Mouse (Mus musculus): ENCODE data around the gene Arpp21. TPM values are rescaled to one million over a fixed set of nuclear protein-coding genes. Genes with fewer than 3 reads are reported as not detected.

Gene Arpp21
- polyA plus RNA-seq, 1 experiment from 2014 or later: 32.7 TPM

- ATAC-seq (ENCODE audit: low read depth) (no peak), DNase-seq (ENCODE audit: low spot score) (no peak)
- H3K9ac ChIP-seq (ENCODE audit: low read depth, low read length): no peak overlapping the region
- H3K9me3 ChIP-seq (ENCODE audit: control insufficient read depth, low read length): no peaks in the 10 kb centered on the region
- H3K4me3 ChIP-seq (ENCODE audit: low read depth, low read length): no peak overlapping the region
- H3K27ac ChIP-seq (replicated peaks; ENCODE audit: low read depth, low read length): no peak overlapping the region
- H3K4me2 ChIP-seq (ENCODE audit: low read depth, low read length): no peak overlapping the region
- no peaks in the 10 kb centered on the region for H3K36me3 ChIP-seq (ENCODE audit: control insufficient read depth, insufficient read depth, low read length)
- WGBS: 80% methylated on average over 5 of the region's 5 CpGs
- no peaks in the 10 kb centered on the region for H3K27me3 ChIP-seq (replicated peaks; ENCODE audit: control insufficient read depth, insufficient read depth, low read length)
- H3K4me1 ChIP-seq (ENCODE audit: control insufficient read depth, insufficient read depth, low read length): no peaks in the 10 kb centered on the region
Observed at GRCm38 (mm10) chr9:112095708-112096107, 140.0 kb downstream of the Arpp21 start.

GRCm38 (mm10) chr9:112095198-112095597 lies 140.5 kb downstream of the Arpp21 start:
- 85% methylated on average over 2 of the region's 2 CpGs for WGBS
- H3K36me3 ChIP-seq (ENCODE audit: control insufficient read depth, insufficient read depth, low read length): no peaks in the 10 kb centered on the region
- H3K27me3 ChIP-seq (replicated peaks; ENCODE audit: control insufficient read depth, insufficient read depth, low read length): no peaks in the 10 kb centered on the region
- no peak overlapping the region for H3K4me3 ChIP-seq (ENCODE audit: low read depth, low read length)
- no peak overlapping the region for H3K27ac ChIP-seq (replicated peaks; ENCODE audit: low read depth, low read length)
- H3K9me3 ChIP-seq (ENCODE audit: control insufficient read depth, low read length): no peaks in the 10 kb centered on the region
- no peak for ATAC-seq (ENCODE audit: low read depth)
- no peak for DNase-seq (ENCODE audit: low spot score)
- no peak overlapping the region for H3K9ac ChIP-seq (ENCODE audit: low read depth, low read length)
- no peaks in the 10 kb centered on the region for H3K4me1 ChIP-seq (ENCODE audit: control insufficient read depth, insufficient read depth, low read length)
- H3K4me2 ChIP-seq (ENCODE audit: low read depth, low read length): no peak overlapping the region

- H3K27ac ChIP-seq (replicated peaks; ENCODE audit: low read depth, low read length): no peak overlapping the region
- no peaks in the 10 kb centered on the region for H3K36me3 ChIP-seq (ENCODE audit: control insufficient read depth, insufficient read depth, low read length)
- no peaks in the 10 kb centered on the region for H3K4me1 ChIP-seq (ENCODE audit: control insufficient read depth, insufficient read depth, low read length)
- H3K9ac ChIP-seq (ENCODE audit: low read depth, low read length): no peak overlapping the region
- no peak overlapping the region for H3K4me2 ChIP-seq (ENCODE audit: low read depth, low read length)
- DNase-seq (ENCODE audit: low spot score) (no peak), ATAC-seq (ENCODE audit: low read depth) (no peak)
- H3K9me3 ChIP-seq (ENCODE audit: control insufficient read depth, low read length): no peaks in the 10 kb centered on the region
- no peak overlapping the region for H3K4me3 ChIP-seq (ENCODE audit: low read depth, low read length)
- 93% methylated on average over 2 of the region's 2 CpGs for WGBS
- no peaks in the 10 kb centered on the region for H3K27me3 ChIP-seq (replicated peaks; ENCODE audit: control insufficient read depth, insufficient read depth, low read length)
Observed at GRCm38 (mm10) chr9:112078903-112079302, 156.8 kb downstream of the Arpp21 start.

GRCm38 (mm10) chr9:112078453-112078852 lies 157.3 kb downstream of the Arpp21 start:
- no peak overlapping the region for H3K27ac ChIP-seq (replicated peaks; ENCODE audit: low read depth, low read length)
- no peaks in the 10 kb centered on the region for H3K9me3 ChIP-seq (ENCODE audit: control insufficient read depth, low read length)
- 61% methylated on average over 4 of the region's 4 CpGs for WGBS
- no peak for ATAC-seq (ENCODE audit: low read depth)
- H3K4me1 ChIP-seq (ENCODE audit: control insufficient read depth, insufficient read depth, low read length): no peaks in the 10 kb centered on the region
- H3K4me2 ChIP-seq (ENCODE audit: low read depth, low read length): no peak overlapping the region
- no peak overlapping the region for H3K4me3 ChIP-seq (ENCODE audit: low read depth, low read length)
- H3K27me3 ChIP-seq (replicated peaks; ENCODE audit: control insufficient read depth, insufficient read depth, low read length): no peaks in the 10 kb centered on the region
- no peak overlapping the region for H3K9ac ChIP-seq (ENCODE audit: low read depth, low read length)
- H3K36me3 ChIP-seq (ENCODE audit: control insufficient read depth, insufficient read depth, low read length): no peaks in the 10 kb centered on the region
- DNase-seq (ENCODE audit: low spot score): no peak

- WGBS: 53% methylated on average over 5 of the region's 5 CpGs
- ATAC-seq (ENCODE audit: low read depth): no peak
Observed at GRCm38 (mm10) chr9:112075273-112075672, 160.5 kb downstream of the Arpp21 start.

GRCm38 (mm10) chr9:112074872-112075271 lies 160.9 kb downstream of the Arpp21 start:
- WGBS: 21% methylated on average over 5 of the region's 5 CpGs
- DNase-seq (ENCODE audit: low spot score) (no peak), ATAC-seq (ENCODE audit: low read depth) (no peak; the same call in 1 of the 2 replicates)
- Histone ChIP-seq H3K4me3 (ENCODE audit: low read depth, low read length) (no peak overlapping the region), H3K9ac (ENCODE audit: low read depth, low read length) (no peak overlapping the region), H3K4me2 (ENCODE audit: low read depth, low read length) (no peak overlapping the region), H3K36me3 (ENCODE audit: control insufficient read depth, insufficient read depth, low read length) (no peaks in the 10 kb centered on the region), H3K4me1 (ENCODE audit: control insufficient read depth, insufficient read depth, low read length) (no peaks in the 10 kb centered on the region), H3K27me3 (replicated peaks; ENCODE audit: control insufficient read depth, insufficient read depth, low read length) (no peaks in the 10 kb centered on the region), H3K9me3 (ENCODE audit: control insufficient read depth, low read length) (no peaks in the 10 kb centered on the region), H3K27ac (replicated peaks; ENCODE audit: low read depth, low read length) (no peak overlapping the region)

More at GRCm38 (mm10) chr9:112075273-112075672, 160.5 kb downstream of the Arpp21 start:
- no peak for DNase-seq (ENCODE audit: low spot score)
- Histone ChIP-seq H3K9me3 (ENCODE audit: control insufficient read depth, low read length) (no peaks in the 10 kb centered on the region), H3K9ac (ENCODE audit: low read depth, low read length) (no peak overlapping the region), H3K4me1 (ENCODE audit: control insufficient read depth, insufficient read depth, low read length) (no peaks in the 10 kb centered on the region), H3K27ac (replicated peaks; ENCODE audit: low read depth, low read length) (no peak overlapping the region), H3K4me2 (ENCODE audit: low read depth, low read length) (no peak overlapping the region), H3K4me3 (ENCODE audit: low read depth, low read length) (no peak overlapping the region), H3K36me3 (ENCODE audit: control insufficient read depth, insufficient read depth, low read length) (no peaks in the 10 kb centered on the region), H3K27me3 (replicated peaks; ENCODE audit: control insufficient read depth, insufficient read depth, low read length) (no peaks in the 10 kb centered on the region)

- no peak overlapping the region for H3K4me3 ChIP-seq (ENCODE audit: low read depth, low read length)
- no peak overlapping the region for H3K9ac ChIP-seq (ENCODE audit: low read depth, low read length)
- H3K27me3 ChIP-seq (replicated peaks; ENCODE audit: control insufficient read depth, insufficient read depth, low read length): no peaks in the 10 kb centered on the region
- DNase-seq (ENCODE audit: low spot score) (peak; percentile 22), ATAC-seq (ENCODE audit: low read depth) (0 out of 2 replicates have a peak, but pooled peaks have one; percentile 30)
- no peak overlapping the region for H3K4me2 ChIP-seq (ENCODE audit: low read depth, low read length)
- 29% methylated on average over 3 of the region's 3 CpGs for WGBS
- no peak overlapping the region for H3K27ac ChIP-seq (replicated peaks; ENCODE audit: low read depth, low read length)
- no peaks in the 10 kb centered on the region for H3K4me1 ChIP-seq (ENCODE audit: control insufficient read depth, insufficient read depth, low read length)
- H3K9me3 ChIP-seq (ENCODE audit: control insufficient read depth, low read length): no peaks in the 10 kb centered on the region
- H3K36me3 ChIP-seq (ENCODE audit: control insufficient read depth, insufficient read depth, low read length): no peaks in the 10 kb centered on the region
Observed at GRCm38 (mm10) chr9:112071368-112071767, 164.4 kb downstream of the Arpp21 start.

GRCm38 (mm10) chr9:112070961-112071360 lies 164.8 kb downstream of the Arpp21 start:
- Histone ChIP-seq H3K4me3 (ENCODE audit: low read depth, low read length) (no peak overlapping the region), H3K4me2 (ENCODE audit: low read depth, low read length) (no peak overlapping the region), H3K27me3 (replicated peaks; ENCODE audit: control insufficient read depth, insufficient read depth, low read length) (no peaks in the 10 kb centered on the region), H3K9me3 (ENCODE audit: control insufficient read depth, low read length) (no peaks in the 10 kb centered on the region), H3K36me3 (ENCODE audit: control insufficient read depth, insufficient read depth, low read length) (no peaks in the 10 kb centered on the region), H3K27ac (replicated peaks; ENCODE audit: low read depth, low read length) (no peak overlapping the region), H3K9ac (ENCODE audit: low read depth, low read length) (no peak overlapping the region), H3K4me1 (ENCODE audit: control insufficient read depth, insufficient read depth, low read length) (no peaks in the 10 kb centered on the region)
- ATAC-seq (ENCODE audit: low read depth) (no peak), DNase-seq (ENCODE audit: low spot score) (peak; percentile 2)
- WGBS: 29% methylated on average over 5 of the region's 5 CpGs

- no peak for ATAC-seq (ENCODE audit: low read depth)
- H3K9me3 ChIP-seq (ENCODE audit: control insufficient read depth, low read length): no peaks in the 10 kb centered on the region
- 79% methylated on average over 5 of the region's 5 CpGs for whole genome bisulfite sequencing
Observed at GRCm38 (mm10) chr9:112068250-112068649, 167.5 kb downstream of the Arpp21 start.

More at GRCm38 (mm10) chr9:112068250-112068649, 167.5 kb downstream of the Arpp21 start:
- no peaks in the 10 kb centered on the region for H3K36me3 ChIP-seq (ENCODE audit: control insufficient read depth, insufficient read depth, low read length)
- DNase-seq (ENCODE audit: low spot score): no peak
- H3K4me1 ChIP-seq (ENCODE audit: control insufficient read depth, insufficient read depth, low read length): no peaks in the 10 kb centered on the region
- no peak overlapping the region for H3K27ac ChIP-seq (replicated peaks; ENCODE audit: low read depth, low read length)
- H3K4me3 ChIP-seq (ENCODE audit: low read depth, low read length): no peak overlapping the region
- no peak overlapping the region for H3K9ac ChIP-seq (ENCODE audit: low read depth, low read length)
- H3K4me2 ChIP-seq (ENCODE audit: low read depth, low read length): no peak overlapping the region
- H3K27me3 ChIP-seq (replicated peaks; ENCODE audit: control insufficient read depth, insufficient read depth, low read length): no peaks in the 10 kb centered on the region

All from embryonic facial prominence, embryonic 14.5 days (tissue).